Mouse (Mus musculus) heart, embryonic 12.5 days (tissue): ENCODE measurements around the gene Sf1. TPM values are rescaled to one million over a fixed set of nuclear protein-coding genes. Genes with fewer than 3 reads are reported as not detected.

Experiments
- ATAC-seq: fragments of 200-750 bp; cut with Nextera tagmentation; 2 replicates; pipeline ENCODE4 v1.8.0; 2017; ENCODE audit warnings: moderate TSS enrichment, moderate library complexity; ENCODE audit not compliant: insufficient number of reproducible peaks, low FRiP score
- H3K27ac ChIP-seq: fragments of 300-500 bp; sonication (generic); 2 replicates; pipeline ENCODE4 v1.5.1; 2016; ENCODE audit warnings: mild to moderate bottlenecking, moderate library complexity; ENCODE audit not compliant: poor library complexity, severe bottlenecking
- H3K27me3 ChIP-seq: fragments of 300-500 bp; sonication (generic); replicated peaks from 2 replicates; pipeline ENCODE4 v1.6.1; 2016; ENCODE audit warnings: mild to moderate bottlenecking, moderate library complexity
- H3K36me3 ChIP-seq: fragments of 300-500 bp; sonication (generic); 2 replicates; pipeline ENCODE4 v1.6.1; 2016; ENCODE audit warnings: mild to moderate bottlenecking, moderate library complexity
- H3K4me1 ChIP-seq: fragments of 300-500 bp; sonication (generic); replicated peaks from 2 replicates; pipeline ENCODE4 v1.6.1; 2016; ENCODE audit warnings: mild to moderate bottlenecking
- H3K4me2 ChIP-seq: fragments of 300-500 bp; sonication (generic); 2 replicates; pipeline ENCODE4 v1.6.1; 2016; ENCODE audit warnings: mild to moderate bottlenecking, moderate library complexity
- H3K4me3 ChIP-seq: fragments of 300-500 bp; sonication (generic); 2 replicates; pipeline ENCODE4 v1.5.1; 2016; ENCODE audit warnings: mild to moderate bottlenecking
- H3K9ac ChIP-seq: fragments of 300-500 bp; sonication (generic); 2 replicates; pipeline ENCODE4 v1.6.1; 2016; ENCODE audit warnings: mild to moderate bottlenecking, moderate library complexity
- H3K9me3 ChIP-seq: fragments of 300-500 bp; sonication (generic); replicated peaks from 2 replicates; pipeline ENCODE4 v1.6.1; 2016; ENCODE audit warnings: mild to moderate bottlenecking, moderate library complexity
- WGBS: fragments of 180-500 bp; shearing (Covaris S2); methylation state at CpG from one replicate; pipeline ENCODE4 v1.1.7; 2016; 5-methylcytosine and 5-hydroxymethylcytosine counted together
- polyA plus RNA-seq: library from polyadenylated mRNA; unstranded; fragments of >200 nt; fragmentation: Nextera tagmentation; extraction: Ambion mirVana; gene quantifications from 2 replicates; pipeline ENCODE4 v1.2.1, GENCODE M21; 2016

The Sf1 gene
- polyA plus RNA-seq: 127 and 130 TPM in 2 replicates

DNA sequence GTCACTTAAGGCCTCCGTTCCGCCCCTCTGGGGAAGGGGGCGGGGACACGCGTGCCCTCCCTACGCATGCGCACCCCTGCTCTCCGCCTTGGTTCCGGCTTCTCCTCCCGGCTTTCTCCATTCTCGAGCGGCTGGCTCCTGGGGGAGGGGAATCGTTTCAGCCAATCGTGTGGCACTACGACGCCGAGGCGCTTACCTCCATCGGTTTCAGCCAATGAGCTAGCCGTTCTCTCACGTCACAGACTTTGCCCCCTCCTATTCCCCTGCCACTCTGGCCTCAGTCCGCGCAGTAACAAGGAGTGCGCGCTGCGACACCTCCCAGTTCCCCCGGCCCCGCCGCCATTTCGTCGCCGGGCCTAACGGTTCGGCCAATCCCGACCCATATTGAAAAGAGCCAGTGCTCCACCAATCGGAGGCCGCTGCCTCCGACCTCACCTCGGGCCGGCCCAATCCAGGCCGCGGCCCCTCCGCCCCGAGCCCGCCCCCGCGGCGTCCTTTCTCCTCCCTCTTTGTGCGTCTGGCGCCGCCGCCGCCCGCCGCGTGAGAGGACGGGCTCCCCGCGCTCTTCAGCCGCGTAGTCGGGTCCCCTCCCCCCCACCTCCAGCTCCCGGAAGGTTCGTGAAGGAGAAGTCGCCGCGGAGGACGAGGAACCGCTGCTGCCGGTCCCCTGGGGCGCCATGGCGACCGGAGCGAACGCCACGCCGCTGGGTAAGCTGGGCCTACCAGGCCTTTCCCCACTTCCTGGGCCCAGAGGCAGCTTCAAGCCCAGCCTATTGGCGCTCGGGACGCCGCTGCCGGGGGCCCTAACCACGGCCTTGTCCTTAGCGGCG, at the start of gene Sf1:
Gene Sf1 (plus strand): TSS at position 280 of the 830 bp plus-strand sequence.
- under 1% methylated on average over 78 of the region's 85 CpGs for whole genome bisulfite sequencing
- Histone ChIP-seq H3K4me1 (peaks cover 21% of the 10 kb centered on the region), H3K4me3 (peak within 1 kb of the TSS; percentile 88), H3K27me3 (no peaks in the 10 kb centered on the region), H3K27ac (peak within 1 kb of the TSS; percentile 96), H3K9ac (peak within 1 kb of the TSS; percentile 99), H3K9me3 (no peaks in the 10 kb centered on the region), H3K4me2 (peak within 1 kb of the TSS; percentile 96), H3K36me3 (peaks cover 37% of the 10 kb centered on the region)
- peak; percentile 96 for ATAC-seq

DNA sequence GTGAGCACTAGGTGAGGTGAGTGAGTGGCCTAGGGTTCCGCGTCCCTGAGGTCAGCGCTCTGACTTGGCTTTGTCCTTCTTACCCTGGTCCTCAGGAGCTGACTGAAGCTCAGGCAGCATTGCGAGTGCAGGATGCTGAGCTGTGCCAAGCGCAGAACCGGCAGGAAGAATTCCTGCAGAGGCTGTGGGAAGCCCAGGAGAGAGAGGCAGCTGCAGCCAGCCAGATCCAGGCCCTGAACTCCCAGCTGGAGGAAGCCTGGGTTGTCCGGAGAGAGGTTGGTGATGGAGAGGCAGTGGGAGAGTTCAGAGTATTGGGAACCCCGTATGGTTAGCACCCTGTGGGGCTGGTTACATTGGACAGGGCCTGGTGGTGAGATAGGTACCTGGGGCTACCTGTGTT, 49.7 kb upstream of the Sf1 start:
- no peak for ATAC-seq
- no peak overlapping the region for H3K4me3 ChIP-seq
- H3K36me3 ChIP-seq: peaks cover 86% of the 10 kb centered on the region
- no peak overlapping the region for H3K4me2 ChIP-seq
- peaks cover 9% of the 10 kb centered on the region; the same call in 1 of the 2 replicates for H3K4me1 ChIP-seq
- H3K27ac ChIP-seq: no peak overlapping the region
- no peaks in the 10 kb centered on the region for H3K27me3 ChIP-seq
- 92% methylated on average over 8 of the region's 8 CpGs for WGBS
- no peaks in the 10 kb centered on the region for H3K9me3 ChIP-seq
- no peak overlapping the region for H3K9ac ChIP-seq

DNA sequence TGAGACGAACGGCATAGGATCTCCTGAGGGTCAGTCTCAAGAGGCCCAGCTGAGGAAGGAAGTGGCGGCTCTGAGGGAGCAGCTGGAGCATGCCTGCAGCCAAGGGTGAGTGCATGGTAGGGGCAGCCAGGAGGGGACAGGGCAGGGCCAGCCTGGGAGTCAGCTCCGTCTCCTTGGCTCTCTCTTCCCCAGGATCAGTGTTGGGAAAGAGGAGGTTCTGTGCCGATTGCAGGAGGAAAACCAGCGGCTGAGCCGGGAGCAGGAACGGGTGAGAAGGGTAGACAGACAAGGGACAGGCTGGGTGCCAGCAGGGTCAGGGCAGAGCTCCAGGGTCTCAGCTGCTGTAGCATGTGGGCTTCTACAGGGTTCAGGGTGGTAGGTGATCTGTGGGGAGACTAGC, 49.0 kb upstream of the Sf1 start:
- Histone ChIP-seq H3K9ac (no peak overlapping the region; the same call in 1 of the 2 replicates), H3K9me3 (no peaks in the 10 kb centered on the region), H3K4me1 (peaks cover 9% of the 10 kb centered on the region; the same call in 1 of the 2 replicates), H3K4me3 (no peak overlapping the region), H3K36me3 (peaks cover 93% of the 10 kb centered on the region), H3K4me2 (no peak overlapping the region), H3K27ac (no peak overlapping the region), H3K27me3 (no peaks in the 10 kb centered on the region)
- no peak for ATAC-seq
- 72% methylated on average over 8 of the region's 8 CpGs for WGBS

DNA sequence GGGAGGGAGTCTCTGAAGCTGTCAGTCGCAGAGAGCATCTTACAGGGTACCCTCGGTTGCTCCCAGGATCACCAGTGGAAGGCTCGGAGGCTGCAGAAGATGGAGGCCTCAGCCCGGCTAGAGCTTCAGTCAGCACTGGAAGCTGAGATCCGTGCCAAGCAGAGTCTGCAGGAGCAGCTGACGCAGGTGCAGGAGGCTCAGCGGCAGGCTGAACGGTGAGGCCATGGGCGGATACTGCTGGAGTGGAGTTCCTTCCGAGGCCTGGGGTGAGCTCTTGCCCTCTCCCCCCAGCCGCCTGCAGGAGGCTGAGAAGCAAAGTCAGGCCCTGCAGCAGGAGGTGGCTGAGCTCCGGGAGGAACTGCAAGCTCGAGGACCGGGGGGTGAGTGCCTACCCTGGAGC, 47.9 kb upstream of the Sf1 start:
- Histone ChIP-seq H3K9me3 (no peaks in the 10 kb centered on the region), H3K27ac (no peak overlapping the region), H3K36me3 (peaks cover 96% of the 10 kb centered on the region), H3K4me2 (no peak overlapping the region), H3K4me1 (peaks cover 9% of the 10 kb centered on the region; the same call in 1 of the 2 replicates), H3K9ac (no peak overlapping the region), H3K27me3 (no peaks in the 10 kb centered on the region), H3K4me3 (no peak overlapping the region)
- ATAC-seq: no peak
- 75% methylated on average over 14 of the region's 14 CpGs for WGBS

DNA sequence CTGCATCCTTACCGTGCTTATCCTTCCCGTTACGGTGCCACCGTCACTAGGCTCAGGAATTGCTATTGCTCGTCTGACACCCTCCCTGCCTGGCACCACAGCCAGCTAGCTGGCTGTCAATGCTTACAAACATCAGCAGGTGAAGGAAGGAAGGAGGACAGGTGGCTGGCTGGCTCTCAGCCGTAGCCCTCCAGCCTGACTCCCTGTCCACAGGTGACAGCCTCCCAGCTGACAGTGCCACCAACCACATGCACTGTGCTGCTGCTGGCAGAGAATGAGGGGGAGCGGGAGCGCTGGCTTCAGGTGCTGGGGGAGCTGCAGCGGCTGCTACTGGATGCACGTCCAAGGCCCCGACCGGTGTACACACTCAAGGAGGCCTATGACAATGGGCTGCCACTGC, 45.3 kb upstream of the Sf1 start:
- Histone ChIP-seq H3K9me3 (no peaks in the 10 kb centered on the region), H3K36me3 (peaks cover 90% of the 10 kb centered on the region), H3K27ac (no peak overlapping the region), H3K4me3 (no peak overlapping the region), H3K4me2 (no peak overlapping the region), H3K9ac (no peak overlapping the region), H3K4me1 (peaks cover 28% of the 10 kb centered on the region), H3K27me3 (no peaks in the 10 kb centered on the region)
- ATAC-seq: no peak
- 86% methylated on average over 12 of the region's 12 CpGs for WGBS

DNA sequence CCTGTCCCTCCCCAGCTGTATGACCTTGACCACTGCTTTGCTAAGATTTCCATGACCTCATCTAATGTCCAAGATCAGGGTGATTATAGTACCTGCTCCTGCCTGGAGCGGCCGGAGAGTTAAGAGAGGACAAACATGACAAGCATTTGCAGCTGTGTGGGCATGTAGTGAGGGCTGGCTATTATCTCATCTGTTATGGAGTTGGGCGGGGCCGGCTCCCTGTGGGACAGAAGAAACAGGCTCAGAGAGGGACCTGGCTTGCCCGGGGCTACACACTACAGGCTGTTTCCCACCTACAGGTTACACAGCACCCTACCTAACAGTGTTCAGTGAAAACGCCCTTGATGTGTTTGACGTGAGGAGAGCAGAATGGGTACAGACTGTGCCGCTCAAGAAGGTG, 42.1 kb upstream of the Sf1 start:
- peaks cover 74% of the 10 kb centered on the region for H3K36me3 ChIP-seq
- peaks cover 27% of the 10 kb centered on the region for H3K4me1 ChIP-seq
- WGBS: 51% methylated on average over 8 of the region's 8 CpGs
- H3K4me3 ChIP-seq: no peak overlapping the region
- H3K27ac ChIP-seq: no peak overlapping the region
- no peaks in the 10 kb centered on the region for H3K27me3 ChIP-seq
- H3K9me3 ChIP-seq: no peaks in the 10 kb centered on the region
- 0 out of 2 replicates have a peak overlapping the region, but pooled peaks have one; percentile 5 for H3K9ac ChIP-seq
- H3K4me2 ChIP-seq: no peak overlapping the region
- ATAC-seq: no peak

DNA sequence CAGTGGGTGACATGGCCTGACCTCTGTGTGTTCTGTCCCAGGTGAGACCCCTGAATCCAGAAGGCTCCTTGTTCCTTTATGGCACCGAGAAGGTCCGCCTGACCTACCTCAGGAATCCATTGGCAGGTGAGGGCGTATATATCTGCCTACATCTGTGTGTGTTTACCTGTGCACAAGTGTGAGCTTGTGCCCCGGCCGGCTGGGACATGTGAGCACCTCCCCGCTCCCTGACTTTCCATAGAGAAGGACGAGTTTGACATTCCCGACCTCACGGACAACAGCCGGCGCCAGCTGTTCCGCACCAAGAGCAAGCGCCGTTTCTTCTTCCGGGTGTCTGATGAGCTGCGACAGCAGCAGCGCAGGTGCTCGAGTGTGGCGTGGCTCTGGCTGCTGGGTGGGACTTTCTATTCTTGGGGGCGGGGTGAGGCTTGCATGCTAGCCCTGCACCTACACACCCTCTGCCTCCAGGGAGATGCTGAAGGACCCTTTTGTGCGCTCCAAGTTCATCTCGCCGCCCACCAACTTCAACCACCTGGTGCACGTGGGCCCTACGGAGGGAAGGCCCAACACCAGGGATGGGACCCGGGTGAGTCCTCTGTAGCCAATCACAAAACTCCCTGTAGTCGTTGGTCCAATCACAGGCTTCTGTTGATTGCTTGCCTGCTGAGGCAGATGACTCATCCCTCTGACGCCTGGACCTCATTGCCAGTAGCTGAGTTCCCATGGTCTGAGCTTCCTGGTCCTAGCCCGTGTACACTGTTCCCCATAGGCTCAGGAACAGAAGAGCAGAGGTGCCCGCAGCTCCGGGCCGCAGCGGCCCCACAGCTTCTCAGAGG, 41.5 kb upstream of the Sf1 start:
- Histone ChIP-seq H3K9ac (peak overlapping the region; percentile 5; the same call in 1 of the 2 replicates), H3K27ac (no peak overlapping the region), H3K36me3 (peaks cover 68% of the 10 kb centered on the region), H3K27me3 (no peaks in the 10 kb centered on the region), H3K4me2 (no peak overlapping the region), H3K4me1 (peaks cover 20% of the 10 kb centered on the region), H3K9me3 (no peaks in the 10 kb centered on the region), H3K4me3 (no peak overlapping the region)
- ATAC-seq: no peak
- WGBS: 74% methylated on average over 33 of the region's 33 CpGs

DNA sequence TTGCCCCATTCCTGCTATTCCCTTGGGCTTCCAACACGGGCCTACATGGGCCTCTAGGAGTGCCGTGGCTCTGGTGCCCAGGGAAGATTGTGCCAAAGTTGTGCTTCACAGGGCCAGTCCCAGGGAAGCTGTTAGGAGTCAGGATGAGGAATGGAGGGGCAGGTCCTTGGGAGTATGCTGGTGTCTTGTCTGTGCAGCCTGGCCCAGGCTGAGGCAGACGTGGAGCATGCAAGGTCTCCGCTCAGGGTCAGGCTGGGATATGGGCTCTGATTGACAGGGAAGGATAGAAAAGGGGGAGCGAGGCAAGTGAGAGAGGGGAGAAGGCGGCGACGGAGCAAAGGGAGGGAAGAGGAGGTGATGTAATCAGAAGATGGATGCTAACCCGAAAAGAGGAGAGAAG, 38.7 kb upstream of the Sf1 start:
- WGBS: 73% methylated on average over 9 of the region's 9 CpGs
- H3K27me3 ChIP-seq: no peaks in the 10 kb centered on the region
- peaks cover 41% of the 10 kb centered on the region for H3K36me3 ChIP-seq
- no peak overlapping the region for H3K27ac ChIP-seq
- no peak for ATAC-seq
- no peak overlapping the region for H3K9ac ChIP-seq
- no peak overlapping the region for H3K4me2 ChIP-seq
- H3K4me3 ChIP-seq: no peak overlapping the region
- H3K4me1 ChIP-seq: peaks cover 19% of the 10 kb centered on the region
- H3K9me3 ChIP-seq: no peaks in the 10 kb centered on the region

DNA sequence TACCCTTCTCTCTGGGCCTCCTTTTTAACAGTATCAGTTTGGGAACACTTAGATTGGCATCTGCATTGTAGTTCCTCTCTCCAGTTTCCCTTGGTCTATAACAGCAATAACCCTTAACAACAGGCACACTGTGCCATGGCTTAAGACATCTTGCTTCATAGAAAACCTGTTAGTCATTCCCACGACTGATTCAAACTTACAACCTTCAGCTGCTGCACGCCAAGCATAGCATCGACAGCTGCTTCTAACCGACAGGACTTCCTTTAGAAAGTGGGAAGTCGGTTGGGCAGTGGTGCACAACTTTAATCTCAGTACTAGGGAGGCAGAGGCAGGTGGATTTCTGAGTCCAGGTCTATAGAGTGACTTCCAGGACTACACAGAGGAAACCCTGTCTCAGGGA, 32.3 kb upstream of the Sf1 start:
- H3K9ac ChIP-seq: peak overlapping the region; percentile 11; the same call in 1 of the 2 replicates
- H3K9me3 ChIP-seq: no peaks in the 10 kb centered on the region
- no peak overlapping the region for H3K27ac ChIP-seq
- peaks cover 21% of the 10 kb centered on the region for H3K4me1 ChIP-seq
- H3K36me3 ChIP-seq: peaks cover under 1% of the 10 kb centered on the region
- ATAC-seq: no peak
- 44% methylated on average over 5 of the region's 5 CpGs for WGBS
- 0 out of 2 replicates have a peak overlapping the region, but pooled peaks have one; percentile 3 for H3K4me3 ChIP-seq
- H3K27me3 ChIP-seq: no peaks in the 10 kb centered on the region
- H3K4me2 ChIP-seq: peak overlapping the region; percentile 48

DNA sequence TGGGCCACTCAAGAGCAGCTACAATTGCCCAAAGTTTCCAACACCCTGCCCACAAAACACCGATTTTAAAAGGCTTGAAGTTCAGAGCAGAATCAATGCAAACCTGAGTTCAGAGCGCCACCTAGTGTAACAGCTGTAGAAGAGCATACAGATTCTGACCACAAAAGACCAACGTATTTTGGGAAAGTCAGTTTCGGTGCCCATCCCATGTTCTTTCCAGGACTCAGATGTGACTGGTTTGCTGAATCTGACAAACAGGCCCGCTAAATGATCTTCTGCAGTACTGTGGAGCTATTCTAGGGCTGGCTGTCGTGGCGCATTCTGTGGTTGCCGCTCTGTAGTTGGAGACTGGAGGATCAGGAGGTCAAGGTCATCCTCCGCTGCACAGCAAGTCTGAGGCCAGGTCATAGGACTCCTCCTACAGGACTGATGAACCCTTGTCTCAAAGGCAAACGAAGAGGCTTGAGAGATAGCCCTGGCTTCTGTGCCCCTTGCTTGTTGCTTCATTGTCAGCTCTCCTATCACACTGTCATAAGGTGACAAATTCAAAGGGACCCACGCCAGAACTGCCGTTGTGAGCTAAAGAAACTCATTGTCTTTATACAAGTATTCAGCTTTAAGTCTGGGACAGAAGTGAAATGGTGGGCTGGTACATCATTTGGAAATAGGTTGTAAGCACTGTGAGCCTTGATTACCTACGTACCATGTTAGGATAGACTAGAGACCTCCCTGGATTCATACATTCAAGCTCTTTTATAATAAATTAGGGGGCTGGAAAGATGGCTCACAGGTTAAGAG, 31.6 kb upstream of the Sf1 start:
- peaks cover 3% of the 10 kb centered on the region for H3K36me3 ChIP-seq
- H3K4me3 ChIP-seq: peak overlapping the region; percentile 3; the same call in 1 of the 2 replicates
- ATAC-seq: no peak
- no peaks in the 10 kb centered on the region for H3K9me3 ChIP-seq
- 19% methylated on average over 13 of the region's 13 CpGs for WGBS
- peak overlapping the region; percentile 48 for H3K4me2 ChIP-seq
- H3K9ac ChIP-seq: peak overlapping the region; percentile 11
- no peak overlapping the region for H3K27ac ChIP-seq
- no peaks in the 10 kb centered on the region for H3K27me3 ChIP-seq
- peaks cover 28% of the 10 kb centered on the region for H3K4me1 ChIP-seq
